Mouse (Mus musculus) thymus, adult 2 months (tissue): ENCODE data around the gene Tfdp2. TPM values are rescaled to one million over a fixed set of nuclear protein-coding genes. Genes with fewer than 3 reads are reported as not detected.

Experiments used
- DNase-seq: peaks from one replicate; pipeline ENCODE4 v3.0.0; 2021
- H3K27ac ChIP-seq: fragments of 200-500 bp; 2 replicates; pipeline ENCODE4 v1.5.1; 2012; ENCODE audit warnings: low read length, control low read depth; ENCODE audit not compliant: control insufficient read depth, insufficient read depth
- H3K27me3 ChIP-seq: fragments of 200-500 bp; 2 replicates; pipeline ENCODE4 v1.6.1; 2012; ENCODE audit warnings: mild to moderate bottlenecking, low read length, moderate library complexity, mixed read lengths; ENCODE audit not compliant: control insufficient read depth, insufficient read depth
- H3K36me3 ChIP-seq: fragments of 200-500 bp; 2 replicates; pipeline ENCODE4 v1.6.1; 2012; ENCODE audit warnings: mild to moderate bottlenecking, low read length, moderate library complexity; ENCODE audit not compliant: control insufficient read depth, insufficient read depth
- H3K4me1 ChIP-seq: fragments of 200-500 bp; replicated peaks from 2 replicates; pipeline ENCODE4 v1.6.1; 2012; ENCODE audit warnings: low read length; ENCODE audit not compliant: control insufficient read depth, insufficient read depth
- H3K4me3 ChIP-seq: fragments of 200-500 bp; 2 replicates; pipeline ENCODE4 v1.5.1; 2012; ENCODE audit warnings: mild to moderate bottlenecking, low read length, control low read depth, moderate library complexity; ENCODE audit not compliant: control insufficient read depth, insufficient read depth
- CTCF ChIP-seq: fragments of 200-500 bp; IDR thresholded peaks from 2 replicates; pipeline ENCODE4 v1.5.1; 2012; ENCODE audit warnings: mild to moderate bottlenecking, control low read depth, low read length, moderate library complexity, borderline replicate concordance; ENCODE audit not compliant: control insufficient read depth, poor library complexity, insufficient read depth; ENCODE audit errors: extremely low read depth
- POLR2A ChIP-seq: fragments of 200-500 bp; IDR thresholded peaks from 2 replicates; pipeline ENCODE4 v1.6.1; 2012; ENCODE audit warnings: mild to moderate bottlenecking, low read length, control low read depth, moderate library complexity; ENCODE audit not compliant: control insufficient read depth, poor library complexity, insufficient read depth; ENCODE audit errors: extremely low read depth
- WGBS: fragments of 180-500 bp; shearing (Covaris S2); methylation state at CpG from one replicate; pipeline ENCODE4 v1.1.7; 2018; 5-methylcytosine and 5-hydroxymethylcytosine counted together
- polyA plus RNA-seq: library from polyadenylated mRNA; depleted of rRNA; stranded (reverse); fragments of >200 nt; gene quantifications from 2 replicates; pipeline ENCODE4 v1.2.3, GENCODE M21; 2012

Gene Tfdp2
- polyA plus RNA-seq, 1 experiment = 17.3 TPM

DNA sequence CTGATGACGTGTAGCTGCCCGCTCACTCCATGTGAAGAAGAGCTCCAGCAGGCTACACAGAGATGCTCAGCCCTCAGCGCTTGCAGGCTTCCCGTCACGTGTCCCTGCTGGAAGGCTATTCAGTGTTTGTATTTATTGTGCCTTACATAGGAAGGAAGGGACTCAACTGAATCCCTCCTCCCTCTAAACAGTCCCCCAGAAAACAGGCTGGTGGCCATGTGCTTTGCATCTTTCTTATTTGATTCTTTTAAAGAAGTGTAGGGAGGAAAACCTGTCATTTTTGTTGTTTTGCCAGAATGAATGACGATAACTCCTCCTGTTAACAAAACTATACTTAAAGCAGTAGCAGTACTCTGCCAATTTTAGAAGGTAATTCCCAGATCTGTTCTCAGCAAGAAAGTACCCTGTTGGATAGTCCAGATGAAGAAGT lies 124.5 kb downstream of the Tfdp2 start:
- H3K4me3 ChIP-seq = no peak overlapping the region
- 98% methylated on average over 6 of the region's 6 CpGs for WGBS
- no peaks in the 10 kb centered on the region for H3K4me1 ChIP-seq
- no peaks in the 10 kb centered on the region for H3K36me3 ChIP-seq
- no peak for TF ChIP-seq CTCF
- DNase-seq = no peak
- no peak overlapping the region for H3K27ac ChIP-seq
- no peaks in the 10 kb centered on the region for H3K27me3 ChIP-seq

DNA sequence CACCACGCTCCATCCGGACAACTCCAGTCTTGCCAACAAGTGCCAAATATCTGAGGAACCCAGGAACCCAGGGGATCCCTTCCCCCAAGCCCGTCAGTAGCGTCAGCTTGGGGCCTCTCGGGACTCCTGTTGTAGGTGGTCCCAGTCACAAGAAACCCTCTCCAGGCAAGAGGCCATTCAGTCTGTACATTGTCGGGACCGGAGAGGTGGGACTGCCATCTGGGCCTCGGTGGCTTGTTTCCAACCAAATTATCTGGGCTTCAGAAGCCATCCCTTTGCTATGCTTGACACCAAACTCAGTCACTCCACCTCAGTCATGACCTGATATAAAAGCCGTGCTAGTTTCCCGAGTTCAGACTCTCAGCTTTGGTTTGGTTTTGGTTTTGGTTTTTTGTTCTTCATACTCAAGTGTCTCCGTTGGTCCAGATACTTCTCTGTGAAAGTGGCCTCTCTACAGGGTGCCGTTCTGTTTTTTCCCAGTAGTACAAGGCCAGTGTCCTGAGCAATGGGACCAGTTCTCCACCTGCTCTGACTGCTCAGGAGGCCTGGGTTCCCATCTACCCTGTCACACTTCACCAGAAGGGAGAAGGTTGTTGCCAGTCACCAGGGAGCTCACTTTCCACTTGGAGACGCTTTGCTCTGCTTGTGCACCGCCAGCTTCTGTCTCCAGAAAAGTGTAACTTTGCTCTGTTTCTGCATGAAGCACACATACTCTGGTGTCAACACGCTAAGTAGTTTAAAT lies 126.5 kb downstream of the Tfdp2 start:
- no peak for TF ChIP-seq POLR2A
- no peak for TF ChIP-seq CTCF
- WGBS = 94% methylated on average over 15 of the region's 15 CpGs
- H3K4me1 ChIP-seq = no peaks in the 10 kb centered on the region
- H3K4me3 ChIP-seq = no peak overlapping the region
- H3K27ac ChIP-seq = no peak overlapping the region
- DNase-seq = no peak
- H3K27me3 ChIP-seq = no peaks in the 10 kb centered on the region
- no peaks in the 10 kb centered on the region for H3K36me3 ChIP-seq

DNA sequence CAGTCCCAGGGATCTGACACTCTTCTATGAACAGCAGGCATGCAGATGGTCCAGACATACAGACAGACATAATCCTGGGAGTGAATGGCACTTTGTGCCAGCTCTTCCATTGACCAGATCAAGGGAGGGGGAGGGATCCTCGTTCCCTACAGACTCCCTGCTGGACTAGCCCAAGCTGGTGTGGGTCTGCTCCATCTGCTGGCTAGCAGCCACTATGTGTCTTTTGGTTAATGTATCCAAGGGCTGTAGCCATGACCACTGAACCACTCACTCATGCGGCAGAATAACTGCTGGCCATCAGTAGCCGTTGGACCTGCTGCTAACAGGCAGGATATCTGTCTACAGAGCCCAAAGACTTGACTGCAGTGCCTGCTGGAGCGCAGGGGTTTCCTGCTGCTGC lies 128.4 kb downstream of the Tfdp2 start:
- no peak overlapping the region for H3K27ac ChIP-seq
- no peaks in the 10 kb centered on the region for H3K4me1 ChIP-seq
- H3K36me3 ChIP-seq = no peaks in the 10 kb centered on the region
- TF ChIP-seq CTCF (no peak), POLR2A (no peak)
- no peak for DNase-seq
- no peaks in the 10 kb centered on the region for H3K27me3 ChIP-seq
- no peak overlapping the region for H3K4me3 ChIP-seq
- 82% methylated on average over 4 of the region's 4 CpGs for WGBS

DNA sequence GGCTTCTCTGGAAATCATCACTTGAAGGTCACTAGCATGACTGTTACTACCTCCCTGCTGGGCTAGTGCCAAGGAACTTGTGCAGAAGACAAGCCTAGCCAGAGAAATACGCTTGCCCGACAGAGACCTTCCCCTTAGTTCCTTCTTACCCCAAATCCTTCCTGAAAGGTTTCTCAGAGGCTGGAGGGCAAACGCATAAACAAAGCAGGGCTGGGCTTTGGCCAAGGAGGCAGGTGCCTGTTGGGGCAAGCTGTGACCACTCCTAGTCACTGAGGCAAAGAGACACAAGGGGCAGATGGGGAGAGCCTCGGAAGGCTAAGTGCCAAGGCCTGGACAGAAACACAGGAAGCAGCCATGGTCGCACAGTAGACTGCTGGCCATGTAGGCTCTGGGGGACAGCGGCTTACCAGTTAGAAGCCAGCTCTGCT lies 130.4 kb downstream of the Tfdp2 start:
- DNase-seq = no peak
- WGBS = 51% methylated on average over 6 of the region's 6 CpGs
- Histone ChIP-seq H3K36me3 (no peaks in the 10 kb centered on the region), H3K4me3 (no peak overlapping the region), H3K27me3 (no peaks in the 10 kb centered on the region), H3K4me1 (no peaks in the 10 kb centered on the region), H3K27ac (peak overlapping the region; percentile 31; the same call in 1 of the 2 replicates)
- TF ChIP-seq CTCF (no peak), POLR2A (no peak)

DNA sequence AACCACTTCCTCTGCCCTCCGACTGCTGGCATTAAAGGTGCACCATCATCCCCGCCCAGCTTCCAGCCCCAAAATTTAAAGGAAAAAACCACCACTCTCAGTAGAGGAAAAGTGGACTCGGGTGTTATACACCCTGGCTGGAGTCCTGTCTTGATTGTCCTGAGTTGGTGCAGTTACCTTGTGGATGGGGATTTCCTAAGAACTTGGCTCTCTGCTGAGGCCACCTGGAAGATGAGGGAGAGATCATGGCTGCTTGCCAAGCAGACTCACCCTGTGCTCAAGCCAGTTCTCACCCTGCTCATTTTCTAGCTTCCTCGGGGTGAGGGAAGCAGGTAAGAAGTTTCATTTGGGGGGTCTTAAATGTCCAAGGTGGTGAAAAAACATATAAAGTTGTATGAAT lies 132.2 kb downstream of the Tfdp2 start:
- 80% methylated on average over 4 of the region's 4 CpGs for WGBS
- no peak for DNase-seq
- H3K36me3 ChIP-seq = 0 out of 2 replicates have a peak, but pooled peaks cover 3% of the 10 kb centered on the region
- no peak for TF ChIP-seq CTCF
- TF ChIP-seq POLR2A = no peak
- H3K27me3 ChIP-seq = no peaks in the 10 kb centered on the region
- no peak overlapping the region for H3K27ac ChIP-seq
- no peaks in the 10 kb centered on the region for H3K4me1 ChIP-seq
- no peak overlapping the region for H3K4me3 ChIP-seq

DNA sequence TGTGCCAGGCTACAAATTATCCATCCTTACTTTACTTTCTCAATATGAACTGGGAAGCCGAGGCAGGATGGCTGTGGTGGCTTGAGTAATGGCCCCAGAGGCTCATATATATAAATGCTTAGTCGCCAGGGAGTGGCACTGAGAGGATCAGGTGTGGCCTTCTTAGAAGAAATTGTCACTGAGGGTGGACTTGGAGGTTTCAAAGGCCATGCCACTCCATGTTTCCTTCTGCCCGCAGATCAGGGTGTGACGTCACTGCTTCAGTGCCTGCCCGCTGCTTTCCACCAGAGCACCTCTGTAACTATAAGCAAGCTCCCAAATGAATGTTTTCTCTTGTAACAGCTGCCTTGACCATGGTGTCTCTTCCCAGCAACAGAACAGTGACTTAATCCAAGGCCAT lies 135.1 kb downstream of the Tfdp2 start:
- WGBS = 97% methylated on average over 5 of the region's 5 CpGs

More for the DNA sequence above, 135.1 kb downstream of the Tfdp2 start:
- DNase-seq = no peak
- Histone ChIP-seq H3K27ac (no peak overlapping the region), H3K4me3 (no peak overlapping the region), H3K36me3 (peaks cover 23% of the 10 kb centered on the region), H3K27me3 (no peaks in the 10 kb centered on the region), H3K4me1 (no peaks in the 10 kb centered on the region)
- no peak for TF ChIP-seq POLR2A
- no peak for TF ChIP-seq CTCF
